Mouse (Mus musculus): ENCODE measurements around the gene Fxr1.
"Not testable (repeated sequence)": the region's sequence is repeated elsewhere in the genome, so short reads cannot be mapped to it uniquely, and the experiment has no call there.

- not testable (repeated sequence) for TF ChIP-seq CTCF, POLR2A (IDR thresholded peaks at IDR 0.05; ENCODE audit: extremely low read depth, insufficient read depth, low read length)
Observed at GRCm38 (mm10) chr3:34001691-34002090, 18.1 kb upstream of the Fxr1 start.
